Mouse (Mus musculus): Measurements from ENCODE around the gene 2310022A10Rik.

DNA sequence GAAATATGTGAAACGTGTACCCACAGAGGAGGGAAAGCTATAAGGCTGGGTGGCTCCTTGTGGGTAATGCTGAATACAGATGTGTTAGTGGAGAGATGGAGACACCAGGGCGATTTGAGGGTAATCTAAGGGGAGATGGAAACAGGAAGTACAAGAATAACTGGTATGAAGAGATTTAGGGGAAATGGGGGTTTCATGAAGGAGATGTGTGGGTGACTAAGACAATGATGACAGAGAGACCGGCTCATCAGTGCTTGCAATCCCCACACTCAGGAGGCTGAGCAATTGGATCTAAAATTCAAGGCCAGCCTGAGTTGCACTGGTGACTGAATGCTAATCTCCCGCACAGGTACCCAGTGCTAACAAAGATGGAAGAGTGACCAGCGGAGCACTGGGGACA lies 963 bp upstream of the 2310022A10Rik start:
- TF ChIP-seq GATA1 (IDR thresholded peaks at IDR 0.05; ENCODE audit: borderline replicate concordance, low read length) (no peak), FLI1 (IDR thresholded peaks at IDR 0.05; ENCODE audit: low read length) (no peak)
